Mouse (Mus musculus) forebrain, embryonic 11.5 days (tissue): ENCODE results near the gene Pdzd7. TPM values are rescaled to one million over a fixed set of nuclear protein-coding genes. Genes with fewer than 3 reads are reported as not detected.
A peak's percentile ranks its signal among the peaks of the same experiment; 100 is the strongest.

ENCODE experiments used
- ATAC-seq: fragments of 200-750 bp; cut with Nextera tagmentation; replicated peaks from 2 replicates; pipeline ENCODE4 v1.8.0; 2017; ENCODE audit warnings: moderate TSS enrichment; ENCODE audit not compliant: low FRiP score
- DNase-seq: peaks from one replicate; pipeline ENCODE4 v3.0.0-alpha.2; 2017; ENCODE audit warnings: low spot score
- H3K27ac ChIP-seq: fragments of 300-500 bp; sonication (generic); 2 replicates; pipeline ENCODE4 v1.5.1; 2014; ENCODE audit warnings: low read depth, low read length
- H3K27me3 ChIP-seq: fragments of 300-500 bp; sonication (generic); 2 replicates; pipeline ENCODE4 v1.6.1; 2014; ENCODE audit warnings: mild to moderate bottlenecking, low read length, mixed read lengths; ENCODE audit not compliant: control insufficient read depth, insufficient read depth
- H3K36me3 ChIP-seq: fragments of 300-500 bp; sonication (generic); 2 replicates; pipeline ENCODE4 v1.6.1; 2014; ENCODE audit warnings: mild to moderate bottlenecking, low read length, moderate library complexity, mixed read lengths; ENCODE audit not compliant: control insufficient read depth, insufficient read depth
- H3K4me1 ChIP-seq: fragments of 300-500 bp; sonication (generic); replicated peaks from 2 replicates; pipeline ENCODE4 v1.6.1; 2014; ENCODE audit warnings: low read length, mixed read lengths; ENCODE audit not compliant: control insufficient read depth, insufficient read depth
- H3K4me2 ChIP-seq: fragments of 300-500 bp; sonication (generic); 2 replicates; pipeline ENCODE4 v1.6.1; 2014; ENCODE audit warnings: low read depth, mild to moderate bottlenecking, low read length, moderate library complexity, mixed read lengths; ENCODE audit not compliant: severe bottlenecking
- H3K4me3 ChIP-seq: fragments of 300-500 bp; sonication (generic); 2 replicates; pipeline ENCODE4 v1.5.1; 2014; ENCODE audit warnings: low read depth, low read length
- H3K9ac ChIP-seq: fragments of 300-500 bp; sonication (generic); 2 replicates; pipeline ENCODE4 v1.6.1; 2014; ENCODE audit warnings: low read length
- H3K9me3 ChIP-seq: fragments of 300-500 bp; sonication (generic); 2 replicates; pipeline ENCODE4 v1.6.1; 2016; ENCODE audit warnings: low read length, mixed read lengths; ENCODE audit not compliant: control insufficient read depth
- WGBS: fragments of 180-500 bp; shearing (Covaris S2); extraction: QIAGEN DNeasy Blood & Tissue Kit; methylation state at CpG from one replicate; pipeline ENCODE4 v1.1.7; 2014; 5-methylcytosine and 5-hydroxymethylcytosine counted together
- polyA plus RNA-seq: library from polyadenylated mRNA; unstranded; fragments of >200 nt; fragmentation: Nextera tagmentation; extraction: Ambion mirVana; gene quantifications from 2 replicates; pipeline ENCODE4 v1.2.1, GENCODE M21; 2014

Pdzd7 gene
- polyA plus RNA-seq, 1 experiment from 2014 or later, result 0.61 TPM

GRCm38 (mm10) chr19:45065226-45065625 lies 19.7 kb upstream of the Pdzd7 start:
- WGBS, result 3% methylated on average over 21 of the region's 21 CpGs
- ATAC-seq, result no peak
- no peak for DNase-seq

DNA sequence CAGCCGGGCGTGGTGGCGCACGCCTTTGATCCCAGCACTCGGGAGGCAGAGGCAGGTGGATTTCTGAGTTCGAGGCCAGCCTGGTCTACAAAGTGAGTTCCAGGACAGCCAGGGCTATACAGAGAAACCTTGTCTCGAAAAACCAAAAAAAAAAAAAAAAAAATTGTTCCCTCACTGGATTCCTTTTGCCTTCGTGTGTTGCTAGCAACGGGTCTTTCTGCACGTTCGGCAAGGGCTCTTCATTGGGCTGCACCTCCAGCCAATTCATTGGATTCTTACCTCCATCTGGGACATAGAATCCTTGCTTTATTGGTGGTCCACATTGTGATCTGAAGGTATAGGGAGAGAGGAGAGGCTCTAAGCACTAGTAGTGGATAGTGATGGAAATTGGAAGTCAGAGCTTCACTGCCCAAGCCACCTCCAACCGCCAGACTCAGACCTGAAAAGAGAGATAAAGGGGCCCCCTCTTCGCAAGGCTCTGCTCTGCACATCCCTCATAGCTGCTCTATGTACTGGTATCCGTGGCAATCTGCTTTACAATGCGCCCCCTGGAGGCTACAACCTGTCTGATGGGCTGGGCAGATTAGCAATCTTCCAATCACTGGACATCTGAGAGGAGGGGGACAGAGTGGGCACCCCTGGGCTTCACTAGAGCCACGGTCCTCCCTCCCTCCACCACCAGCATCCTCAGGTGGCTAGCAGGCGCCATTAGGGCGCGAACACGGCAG lies 18.2 kb upstream of the Pdzd7 start:
- Histone ChIP-seq H3K4me1 (peaks cover 5% of the 10 kb centered on the region; the same call in 1 of the 2 replicates), H3K9ac (0 out of 2 replicates have a peak overlapping the region, but pooled peaks have one; percentile 27), H3K27me3 (peaks cover 44% of the 10 kb centered on the region), H3K4me2 (0 out of 2 replicates have a peak overlapping the region, but pooled peaks have one; percentile 15), H3K27ac (no peak overlapping the region), H3K36me3 (no peaks in the 10 kb centered on the region), H3K9me3 (no peaks in the 10 kb centered on the region), H3K4me3 (no peak overlapping the region)
- WGBS, result 41% methylated on average over 18 of the region's 20 CpGs
- DNase-seq, result peak; percentile 81
- 0 out of 2 replicates have a peak, but pooled peaks have one; percentile 46 for ATAC-seq

More at GRCm38 (mm10) chr19:45065226-45065625, 19.7 kb upstream of the Pdzd7 start:
- H3K9ac ChIP-seq, result no peak overlapping the region
- no peaks in the 10 kb centered on the region for H3K36me3 ChIP-seq
- H3K27ac ChIP-seq, result no peak overlapping the region
- H3K27me3 ChIP-seq, result peaks cover 45% of the 10 kb centered on the region
- H3K4me1 ChIP-seq, result peaks cover 5% of the 10 kb centered on the region; the same call in 1 of the 2 replicates
- H3K4me2 ChIP-seq, result no peak overlapping the region
- H3K4me3 ChIP-seq, result no peak overlapping the region
- no peaks in the 10 kb centered on the region for H3K9me3 ChIP-seq

DNA sequence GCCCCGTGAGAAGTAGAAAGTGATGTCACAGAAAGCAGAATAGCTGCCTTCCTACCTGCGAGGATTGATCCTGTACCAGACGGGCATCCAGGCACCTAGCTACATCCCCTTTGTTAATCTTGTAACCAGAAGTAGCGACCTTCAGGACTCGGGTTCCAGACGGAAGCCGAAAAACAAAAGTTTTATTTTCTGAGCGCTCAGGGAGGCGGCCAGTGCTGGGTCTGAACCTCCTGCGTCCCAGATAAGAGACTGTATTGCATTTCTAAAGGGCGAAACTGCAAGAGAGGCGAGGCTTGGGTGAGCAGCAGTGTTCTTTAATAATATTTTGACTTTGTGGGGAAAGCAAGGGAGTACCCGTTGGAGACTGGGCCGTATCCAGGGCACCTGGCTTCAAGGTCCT lies 13.3 kb upstream of the Pdzd7 start:
- Histone ChIP-seq H3K4me3 (peak overlapping the region; percentile 58), H3K4me2 (peak overlapping the region; percentile 90), H3K27ac (peak overlapping the region; percentile 96), H3K36me3 (no peaks in the 10 kb centered on the region), H3K27me3 (no peaks in the 10 kb centered on the region), H3K9me3 (no peaks in the 10 kb centered on the region), H3K9ac (peak overlapping the region; percentile 85), H3K4me1 (peaks cover 9% of the 10 kb centered on the region; the same call in 1 of the 2 replicates)
- WGBS, result 1% methylated on average over 14 of the region's 14 CpGs
- ATAC-seq (no peak), DNase-seq (no peak)

DNA sequence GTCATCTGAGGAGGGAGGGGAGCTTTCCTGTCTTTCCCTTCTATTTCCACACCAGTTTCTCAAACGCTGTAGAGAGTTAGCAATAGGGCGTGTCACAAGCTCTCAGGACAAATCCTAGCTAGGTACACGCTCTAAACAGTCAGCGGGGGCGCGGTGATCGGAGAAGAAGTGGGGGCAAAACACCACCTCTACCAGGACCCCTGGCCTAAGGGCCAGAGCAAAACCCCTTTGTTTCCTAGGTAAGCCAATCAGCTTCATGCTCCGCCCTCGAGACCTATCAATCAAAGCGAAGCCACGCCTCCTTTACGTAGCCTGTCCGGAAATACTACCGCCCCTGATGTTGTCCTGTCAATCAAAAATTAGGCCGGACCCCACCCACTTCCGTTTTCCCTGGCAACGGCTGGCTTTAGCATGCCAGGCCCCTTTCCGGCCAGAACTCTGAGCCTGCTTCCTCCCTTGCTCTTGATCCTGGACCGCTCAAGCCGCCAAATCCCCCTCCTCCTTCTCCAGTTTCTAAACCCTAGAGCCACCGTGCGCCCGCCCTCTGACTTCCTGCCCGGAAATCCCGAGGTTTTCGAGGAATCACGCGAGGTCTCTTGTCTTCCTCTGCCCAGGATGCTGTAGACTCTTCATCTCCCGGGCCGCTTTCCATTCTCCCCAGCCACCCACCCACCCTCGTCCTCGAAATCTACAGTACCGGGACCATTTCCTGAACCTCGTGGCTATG lies 12.8 kb upstream of the Pdzd7 start:
- peak overlapping the region; percentile 58 for H3K4me3 ChIP-seq
- ATAC-seq (peak; percentile 97), DNase-seq (peak; percentile 96)
- H3K4me1 ChIP-seq, result peaks cover 7% of the 10 kb centered on the region; the same call in 1 of the 2 replicates
- peak overlapping the region; percentile 85 for H3K9ac ChIP-seq
- peak overlapping the region; percentile 96 for H3K27ac ChIP-seq
- H3K9me3 ChIP-seq, result no peaks in the 10 kb centered on the region
- H3K4me2 ChIP-seq, result peak overlapping the region; percentile 90
- no peaks in the 10 kb centered on the region for H3K36me3 ChIP-seq
- WGBS, result under 1% methylated on average over 34 of the region's 34 CpGs
- no peaks in the 10 kb centered on the region for H3K27me3 ChIP-seq

- Histone ChIP-seq H3K4me1 (peaks cover 7% of the 10 kb centered on the region; the same call in 1 of the 2 replicates), H3K27me3 (no peaks in the 10 kb centered on the region), H3K4me3 (peak overlapping the region; percentile 58), H3K9ac (peak overlapping the region; percentile 67), H3K27ac (peak overlapping the region; percentile 96), H3K9me3 (no peaks in the 10 kb centered on the region), H3K36me3 (no peaks in the 10 kb centered on the region), H3K4me2 (peak overlapping the region; percentile 90)
- DNase-seq (no peak), ATAC-seq (no peak)
- WGBS, result 50% methylated on average over 7 of the region's 7 CpGs
Observed at GRCm38 (mm10) chr19:45057724-45058112, 12.2 kb upstream of the Pdzd7 start.

GRCm38 (mm10) chr19:45056908-45057698 lies 11.6 kb upstream of the Pdzd7 start:
- DNase-seq (no peak), ATAC-seq (no peak)
- H3K4me1 ChIP-seq, result peaks cover 7% of the 10 kb centered on the region; the same call in 1 of the 2 replicates
- 0 out of 2 replicates have a peak overlapping the region, but pooled peaks have one; percentile 96 for H3K27ac ChIP-seq
- H3K9me3 ChIP-seq, result no peaks in the 10 kb centered on the region
- peak overlapping the region; percentile 58; the same call in 1 of the 2 replicates for H3K4me3 ChIP-seq
- no peaks in the 10 kb centered on the region for H3K36me3 ChIP-seq
- no peaks in the 10 kb centered on the region for H3K27me3 ChIP-seq
- 89% methylated on average over 7 of the region's 7 CpGs for WGBS
- peak overlapping the region; percentile 90 for H3K4me2 ChIP-seq
- peak overlapping the region; percentile 67; the same call in 1 of the 2 replicates for H3K9ac ChIP-seq

- no peak for DNase-seq
- ATAC-seq, result no peak
- Histone ChIP-seq H3K36me3 (no peaks in the 10 kb centered on the region), H3K4me2 (no peak overlapping the region), H3K9me3 (no peaks in the 10 kb centered on the region), H3K9ac (no peak overlapping the region), H3K27me3 (no peaks in the 10 kb centered on the region), H3K27ac (no peak overlapping the region), H3K4me1 (peaks cover 7% of the 10 kb centered on the region; the same call in 1 of the 2 replicates), H3K4me3 (no peak overlapping the region)
- 53% methylated on average over 4 of the region's 4 CpGs for WGBS
Observed at GRCm38 (mm10) chr19:45056364-45056763, 10.8 kb upstream of the Pdzd7 start.
